Mouse (Mus musculus): ENCODE results near the gene Zfp319. TPM values are rescaled to one million over a fixed set of nuclear protein-coding genes. Genes with fewer than 3 reads are reported as not detected.

Gene Zfp319
- polyA plus RNA-seq, 1 experiment, result 7.4 TPM

DNA sequence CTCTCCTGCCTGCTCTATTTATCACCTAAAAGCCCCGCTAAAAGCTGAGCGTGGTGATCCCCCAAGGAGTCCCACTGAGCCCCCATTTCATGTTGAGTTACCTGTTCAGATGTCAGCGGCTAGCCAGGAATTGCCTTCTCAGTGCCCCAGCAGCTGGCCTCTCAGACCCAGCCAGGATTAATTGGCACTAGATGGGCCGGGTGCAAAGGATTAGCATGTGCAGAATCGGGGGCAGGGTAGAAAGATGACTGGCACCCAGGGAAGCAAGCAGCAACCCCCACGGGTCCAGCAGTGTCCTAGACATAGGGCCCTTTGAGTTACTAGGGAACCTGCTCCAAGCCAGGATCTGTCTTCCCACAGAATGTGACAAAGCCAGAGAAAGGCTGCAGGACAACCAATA lies 25.3 kb downstream of the Zfp319 start, which contains the start of gene Cngb1:
Cngb1 (minus strand) TSS at position 155 of the 400 bp plus-strand sequence.
- Histone ChIP-seq H3K4me3 (no peak within 1 kb of the TSS), H3K27me3 (ENCODE audit: control insufficient read depth, insufficient read depth, insufficient read length) (peaks cover 4% of the 10 kb centered on the region), H3K79me2 (ENCODE audit: control insufficient read depth, insufficient read depth) (no peaks in the 10 kb centered on the region), H3K4me2 (ENCODE audit: low read depth) (no peak within 1 kb of the TSS), H3ac (ENCODE audit: control insufficient read depth, insufficient read length) (no peak within 1 kb of the TSS), H3K36me3 (ENCODE audit: control insufficient read depth, insufficient read depth) (no peaks in the 10 kb centered on the region)
- no peak for TF ChIP-seq REST (IDR thresholded peaks at IDR 0.05; ENCODE audit: insufficient read depth, insufficient read length)
- no peak for TF ChIP-seq E2F4 (IDR thresholded peaks at IDR 0.05; ENCODE audit: insufficient read depth)
- no peak for TF ChIP-seq USF1 (IDR thresholded peaks at IDR 0.05; ENCODE audit: low read depth)
- TF ChIP-seq TCF12 (IDR thresholded peaks at IDR 0.05; ENCODE audit: insufficient read depth, poor library complexity, severe bottlenecking), result no peak
- TF ChIP-seq MAX (IDR thresholded peaks at IDR 0.05; ENCODE audit: low read depth), result no peak
- TF ChIP-seq CEBPB (IDR thresholded peaks at IDR 0.05; ENCODE audit: insufficient read depth, poor library complexity, severe bottlenecking), result no peak
- no peak for TF ChIP-seq POLR2AphosphoS2 (IDR thresholded peaks at IDR 0.05; ENCODE audit: insufficient read length, low read depth)
- TF ChIP-seq SRF (IDR thresholded peaks at IDR 0.05; ENCODE audit: control insufficient read depth, insufficient read length, low read depth), result no peak
- TF ChIP-seq MYOG (IDR thresholded peaks at IDR 0.05; ENCODE audit: control insufficient read depth in 1 of 3, insufficient read depth in 1 of 3, insufficient read length in 2 of 3, low read depth in 2 of 3), result no peak
- no peak for TF ChIP-seq MYOD1 (IDR thresholded peaks at IDR 0.05; ENCODE audit: control insufficient read depth in 1 of 3, insufficient read length in 2 of 3, low read depth in 2 of 3)
- TF ChIP-seq TCF3 (IDR thresholded peaks at IDR 0.05; ENCODE audit: insufficient read length, low read depth), result no peak
- TF ChIP-seq POLR2A (IDR thresholded peaks at IDR 0.05; ENCODE audit: insufficient read length, low read depth), result no peak

DNA sequence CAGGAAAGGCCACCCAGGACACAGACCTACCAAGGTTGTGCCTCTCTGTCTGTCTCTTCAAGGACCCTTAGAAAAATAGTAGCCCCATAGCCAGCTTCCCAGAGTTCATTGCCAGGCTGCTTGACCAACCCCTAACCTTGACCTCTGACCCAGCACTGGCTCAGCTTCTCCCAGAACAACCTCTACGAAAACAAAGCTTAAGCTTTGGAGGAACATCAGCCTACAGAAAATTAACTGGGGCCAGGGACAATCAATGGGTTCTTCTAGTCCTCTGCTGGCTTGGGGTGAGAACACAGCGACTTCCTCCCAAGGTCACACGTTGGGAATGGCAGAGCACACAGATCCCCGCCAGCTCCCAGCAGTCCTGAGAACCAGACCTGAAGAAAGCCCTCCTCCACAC lies 26.2 kb downstream of the Zfp319 start:
- TF ChIP-seq TCF3 (IDR thresholded peaks at IDR 0.05; ENCODE audit: insufficient read length, low read depth) (no peak), E2F4 (IDR thresholded peaks at IDR 0.05; ENCODE audit: insufficient read depth) (no peak), TCF12 (IDR thresholded peaks at IDR 0.05; ENCODE audit: insufficient read depth, poor library complexity, severe bottlenecking) (no peak), POLR2A (IDR thresholded peaks at IDR 0.05; ENCODE audit: insufficient read length, low read depth) (no peak), MYOD1 (IDR thresholded peaks at IDR 0.05; ENCODE audit: control insufficient read depth in 1 of 3, insufficient read length in 2 of 3, low read depth in 2 of 3) (no peak), POLR2AphosphoS2 (IDR thresholded peaks at IDR 0.05; ENCODE audit: insufficient read length, low read depth) (no peak), SRF (IDR thresholded peaks at IDR 0.05; ENCODE audit: control insufficient read depth, insufficient read length, low read depth) (no peak), MYOG (IDR thresholded peaks at IDR 0.05; ENCODE audit: control insufficient read depth in 1 of 3, insufficient read depth in 1 of 3, insufficient read length in 2 of 3, low read depth in 2 of 3) (no peak), USF1 (IDR thresholded peaks at IDR 0.05; ENCODE audit: low read depth) (no peak), CEBPB (IDR thresholded peaks at IDR 0.05; ENCODE audit: insufficient read depth, poor library complexity, severe bottlenecking) (no peak), REST (IDR thresholded peaks at IDR 0.05; ENCODE audit: insufficient read depth, insufficient read length) (no peak), MAX (IDR thresholded peaks at IDR 0.05; ENCODE audit: low read depth) (no peak)
- Histone ChIP-seq H3K4me3 (no peak overlapping the region), H3ac (ENCODE audit: control insufficient read depth, insufficient read length) (no peak overlapping the region), H3K36me3 (ENCODE audit: control insufficient read depth, insufficient read depth) (no peaks in the 10 kb centered on the region), H3K4me2 (ENCODE audit: low read depth) (no peak overlapping the region), H3K27me3 (ENCODE audit: control insufficient read depth, insufficient read depth, insufficient read length) (peaks cover 4% of the 10 kb centered on the region), H3K79me2 (ENCODE audit: control insufficient read depth, insufficient read depth) (no peaks in the 10 kb centered on the region)

DNA sequence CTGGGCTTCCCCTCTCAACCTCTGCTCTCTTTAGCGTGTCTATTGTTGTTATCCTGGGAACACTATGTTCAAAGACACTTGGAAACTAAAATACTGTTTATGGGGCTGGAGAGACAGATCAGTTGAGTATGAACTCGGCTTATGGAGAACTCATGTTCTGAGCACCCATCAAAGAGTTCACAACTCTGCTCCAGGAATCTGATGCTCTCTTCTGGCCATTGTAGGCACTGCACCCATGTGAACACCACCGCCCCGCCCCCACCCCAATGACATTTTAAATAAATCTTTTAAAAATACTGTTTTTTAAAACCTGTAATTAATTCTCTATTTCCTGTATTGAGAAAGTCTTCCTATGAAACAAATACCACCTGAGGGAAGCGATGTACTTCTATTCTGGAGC lies 29.3 kb downstream of the Zfp319 start:
- H3ac ChIP-seq (ENCODE audit: control insufficient read depth, insufficient read length), result no peak overlapping the region
- TF ChIP-seq MYOD1 (IDR thresholded peaks at IDR 0.05; ENCODE audit: control insufficient read depth in 1 of 3, insufficient read length in 2 of 3, low read depth in 2 of 3), result no peak
- TF ChIP-seq E2F4 (IDR thresholded peaks at IDR 0.05; ENCODE audit: insufficient read depth), result no peak
- TF ChIP-seq POLR2A (IDR thresholded peaks at IDR 0.05; ENCODE audit: insufficient read length, low read depth), result no peak
- no peak for TF ChIP-seq MAX (IDR thresholded peaks at IDR 0.05; ENCODE audit: low read depth)
- TF ChIP-seq REST (IDR thresholded peaks at IDR 0.05; ENCODE audit: insufficient read depth, insufficient read length), result no peak
- no peak for TF ChIP-seq TCF12 (IDR thresholded peaks at IDR 0.05; ENCODE audit: insufficient read depth, poor library complexity, severe bottlenecking)
- TF ChIP-seq SRF (IDR thresholded peaks at IDR 0.05; ENCODE audit: control insufficient read depth, insufficient read length, low read depth), result no peak
- no peak for TF ChIP-seq TCF3 (IDR thresholded peaks at IDR 0.05; ENCODE audit: insufficient read length, low read depth)
- no peak for TF ChIP-seq USF1 (IDR thresholded peaks at IDR 0.05; ENCODE audit: low read depth)
- TF ChIP-seq CEBPB (IDR thresholded peaks at IDR 0.05; ENCODE audit: insufficient read depth, poor library complexity, severe bottlenecking), result no peak
- TF ChIP-seq MYOG (IDR thresholded peaks at IDR 0.05; ENCODE audit: control insufficient read depth in 1 of 3, insufficient read depth in 1 of 3, insufficient read length in 2 of 3, low read depth in 2 of 3), result no peak
- TF ChIP-seq POLR2AphosphoS2 (IDR thresholded peaks at IDR 0.05; ENCODE audit: insufficient read length, low read depth), result no peak
- H3K27me3 ChIP-seq (ENCODE audit: control insufficient read depth, insufficient read depth, insufficient read length), result peaks cover 14% of the 10 kb centered on the region
- H3K4me2 ChIP-seq (ENCODE audit: low read depth), result no peak overlapping the region
- no peaks in the 10 kb centered on the region for H3K36me3 ChIP-seq (ENCODE audit: control insufficient read depth, insufficient read depth)
- H3K79me2 ChIP-seq (ENCODE audit: control insufficient read depth, insufficient read depth), result no peaks in the 10 kb centered on the region
- no peak overlapping the region for H3K4me3 ChIP-seq

DNA sequence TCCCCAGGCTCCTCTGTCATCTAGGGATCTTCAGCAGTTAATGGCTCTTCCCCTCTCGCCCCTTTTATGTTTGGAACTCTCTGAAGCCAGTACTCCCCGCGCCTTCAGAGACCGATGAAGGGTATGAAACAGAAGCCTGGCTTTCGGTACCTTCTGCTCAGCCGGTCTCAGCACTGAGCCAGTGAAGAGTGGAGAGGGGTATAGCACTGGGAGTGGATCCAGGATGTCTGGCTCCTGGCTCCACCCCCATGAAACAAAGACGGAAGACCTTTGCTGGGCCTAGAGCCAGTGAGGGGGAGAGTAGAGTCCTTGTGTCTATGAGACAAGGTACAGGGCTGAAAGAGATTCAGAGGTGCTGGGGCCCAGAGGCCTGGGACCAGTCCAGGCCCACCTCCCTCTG lies 37.9 kb downstream of the Zfp319 start:
- Histone ChIP-seq H3K4me3 (no peak overlapping the region), H3K27me3 (ENCODE audit: control insufficient read depth, insufficient read depth, insufficient read length) (peaks cover 25% of the 10 kb centered on the region), H3ac (ENCODE audit: control insufficient read depth, insufficient read length) (no peak overlapping the region), H3K79me2 (ENCODE audit: control insufficient read depth, insufficient read depth) (no peaks in the 10 kb centered on the region), H3K36me3 (ENCODE audit: control insufficient read depth, insufficient read depth) (no peaks in the 10 kb centered on the region), H3K4me2 (ENCODE audit: low read depth) (no peak overlapping the region)
- no peak for TF ChIP-seq POLR2A (IDR thresholded peaks at IDR 0.05; ENCODE audit: insufficient read length, low read depth)
- no peak for TF ChIP-seq SRF (IDR thresholded peaks at IDR 0.05; ENCODE audit: control insufficient read depth, insufficient read length, low read depth)
- no peak for TF ChIP-seq POLR2AphosphoS2 (IDR thresholded peaks at IDR 0.05; ENCODE audit: insufficient read length, low read depth)
- no peak for TF ChIP-seq REST (IDR thresholded peaks at IDR 0.05; ENCODE audit: insufficient read depth, insufficient read length)
- no peak for TF ChIP-seq CEBPB (IDR thresholded peaks at IDR 0.05; ENCODE audit: insufficient read depth, poor library complexity, severe bottlenecking)
- no peak for TF ChIP-seq E2F4 (IDR thresholded peaks at IDR 0.05; ENCODE audit: insufficient read depth)
- TF ChIP-seq TCF3 (IDR thresholded peaks at IDR 0.05; ENCODE audit: insufficient read length, low read depth), result no peak
- no peak for TF ChIP-seq USF1 (IDR thresholded peaks at IDR 0.05; ENCODE audit: low read depth)
- TF ChIP-seq MYOD1 (IDR thresholded peaks at IDR 0.05; ENCODE audit: control insufficient read depth in 1 of 3, insufficient read length in 2 of 3, low read depth in 2 of 3), result no peak
- no peak for TF ChIP-seq MAX (IDR thresholded peaks at IDR 0.05; ENCODE audit: low read depth)

Measured in myocyte (in vitro differentiated cells).